Mouse (Mus musculus): ENCODE measurements around the gene Cep350. TPM values are rescaled to one million over a fixed set of nuclear protein-coding genes. Genes with fewer than 3 reads are reported as not detected.

Gene Cep350
- polyA plus RNA-seq, 1 experiment: 6.2 TPM

DNA sequence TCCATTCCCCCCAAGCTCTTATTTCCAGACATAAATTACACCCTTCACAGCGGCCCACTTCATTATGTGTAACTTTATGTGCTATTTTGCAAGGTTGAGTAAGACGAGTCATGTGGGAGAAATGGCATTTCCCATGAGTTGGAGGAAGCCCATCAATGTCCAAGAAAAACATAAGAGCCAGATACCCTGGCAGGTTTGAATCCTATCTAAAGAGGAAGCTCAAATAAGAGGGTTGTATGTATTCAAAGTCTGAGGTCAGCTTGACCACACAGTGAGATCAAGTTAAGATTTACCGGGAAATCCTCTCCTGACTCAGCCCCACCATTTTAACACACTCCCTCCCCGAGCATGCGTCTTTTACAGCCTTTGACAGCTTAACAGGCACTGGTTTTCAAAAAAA lies 128.8 kb downstream of the Cep350 start:
- 53% methylated on average over 5 of the region's 5 CpGs for WGBS
- Histone ChIP-seq H3K4me3 (replicated peaks; ENCODE audit: extremely low read depth, low read depth, low read length) (no peak overlapping the region), H3K4me1 (ENCODE audit: control insufficient read depth, insufficient read depth, low read length) (peaks cover 3% of the 10 kb centered on the region; the same call in 1 of the 2 replicates)
- TF ChIP-seq POLR2A (IDR thresholded peaks at IDR 0.05; ENCODE audit: borderline replicate concordance, extremely low read depth, low read depth, low read length) (no peak), CTCF (IDR thresholded peaks at IDR 0.05; ENCODE audit: insufficient read depth, low read length) (no peak)
- no peak for DNase-seq

DNA sequence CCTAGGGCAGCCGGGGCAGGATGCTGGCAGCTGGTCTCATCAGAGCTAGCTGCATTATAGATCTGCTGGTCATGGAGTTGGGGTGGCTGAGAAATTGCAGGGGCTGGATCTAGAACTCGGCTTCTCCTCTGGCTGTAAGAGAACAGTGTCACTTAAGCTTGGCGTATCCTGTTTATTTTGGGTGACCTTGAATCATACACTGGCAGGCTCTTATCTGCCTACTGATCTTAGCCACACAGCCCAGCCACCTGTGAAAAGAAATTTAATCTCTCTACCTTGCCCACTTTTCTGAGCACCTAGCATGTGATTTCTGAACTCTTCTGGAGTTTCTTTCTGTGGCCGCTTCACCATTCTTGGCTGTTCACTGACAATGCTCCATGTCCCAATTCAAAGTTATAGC lies 129.5 kb downstream of the Cep350 start:
- no peak overlapping the region for H3K4me3 ChIP-seq (replicated peaks; ENCODE audit: extremely low read depth, low read depth, low read length)
- 43% methylated on average over 4 of the region's 4 CpGs for WGBS
- H3K4me1 ChIP-seq (ENCODE audit: control insufficient read depth, insufficient read depth, low read length): peaks cover 3% of the 10 kb centered on the region; the same call in 1 of the 2 replicates
- TF ChIP-seq POLR2A (IDR thresholded peaks at IDR 0.05; ENCODE audit: borderline replicate concordance, extremely low read depth, low read depth, low read length): no peak
- no peak for TF ChIP-seq CTCF (IDR thresholded peaks at IDR 0.05; ENCODE audit: insufficient read depth, low read length)
- DNase-seq: no peak

DNA sequence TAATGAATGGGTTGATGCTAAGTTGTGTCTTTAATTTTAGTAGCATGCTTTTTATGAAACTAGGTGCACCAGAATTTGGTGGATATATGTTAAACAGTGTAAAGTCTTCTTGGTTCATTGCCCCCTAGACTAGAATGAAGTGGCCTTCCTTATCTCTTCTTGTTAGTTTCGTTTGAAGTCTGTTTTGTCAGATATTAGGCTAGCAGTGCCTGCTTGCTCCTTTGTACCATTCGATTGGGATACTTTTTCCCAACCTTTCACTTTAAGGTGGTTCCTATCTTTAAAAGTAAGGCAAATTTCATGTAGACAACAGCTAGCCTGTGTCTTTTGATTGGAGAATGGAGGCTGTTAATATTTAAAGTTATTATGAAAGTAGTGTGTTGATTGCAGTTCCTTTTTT lies 137.4 kb downstream of the Cep350 start:
- no peak for DNase-seq
- no peak overlapping the region for H3K4me3 ChIP-seq (replicated peaks; ENCODE audit: extremely low read depth, low read depth, low read length)
- no peaks in the 10 kb centered on the region for H3K4me1 ChIP-seq (ENCODE audit: control insufficient read depth, insufficient read depth, low read length)
- WGBS: 59% methylated on average over 2 of the region's 2 CpGs
- TF ChIP-seq POLR2A (IDR thresholded peaks at IDR 0.05; ENCODE audit: borderline replicate concordance, extremely low read depth, low read depth, low read length): no peak
- TF ChIP-seq CTCF (IDR thresholded peaks at IDR 0.05; ENCODE audit: insufficient read depth, low read length): no peak

DNA sequence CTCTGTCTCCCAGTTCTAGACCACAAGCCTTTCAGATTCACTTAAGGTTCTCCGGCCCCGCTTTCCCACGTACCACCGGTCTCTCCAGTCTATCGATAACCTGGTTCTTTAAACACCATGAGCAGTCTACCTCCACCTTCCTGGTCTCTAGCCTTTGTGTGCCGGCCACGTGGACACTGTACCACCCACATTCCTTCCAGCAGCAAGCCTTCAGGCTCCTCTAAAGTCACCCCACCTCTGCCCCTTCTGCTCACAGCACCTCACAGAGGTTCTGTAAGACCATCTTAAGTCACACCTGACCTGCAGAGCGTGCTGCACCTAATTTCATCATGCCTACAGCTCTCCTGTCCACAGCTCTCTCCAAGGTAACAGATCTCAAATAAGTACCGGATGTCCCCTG lies 139.4 kb downstream of the Cep350 start:
- no peak for DNase-seq
- Histone ChIP-seq H3K4me1 (ENCODE audit: control insufficient read depth, insufficient read depth, low read length) (no peaks in the 10 kb centered on the region), H3K4me3 (replicated peaks; ENCODE audit: extremely low read depth, low read depth, low read length) (no peak overlapping the region)
- no peak for TF ChIP-seq CTCF (IDR thresholded peaks at IDR 0.05; ENCODE audit: insufficient read depth, low read length)
- TF ChIP-seq POLR2A (IDR thresholded peaks at IDR 0.05; ENCODE audit: borderline replicate concordance, extremely low read depth, low read depth, low read length): no peak
- WGBS: 84% methylated on average over 9 of the region's 9 CpGs

DNA sequence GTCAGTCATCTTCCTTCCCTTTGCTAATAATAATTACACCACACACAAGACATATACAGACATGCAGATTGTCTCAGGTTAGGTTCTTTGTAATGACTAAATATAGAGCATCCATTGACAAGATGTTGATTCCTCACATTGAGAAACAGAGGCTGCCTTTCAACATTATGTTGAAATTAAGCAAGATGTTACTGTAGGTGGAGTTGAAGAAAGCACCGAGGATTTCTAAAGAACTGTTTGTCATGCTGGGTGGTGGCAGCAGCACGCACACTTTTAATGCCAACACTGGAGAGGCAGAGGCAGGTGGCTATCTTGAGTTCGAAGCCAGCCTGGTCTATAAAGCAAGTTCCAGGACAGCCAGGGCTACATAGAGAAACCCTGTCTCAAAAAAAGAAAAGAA lies 141.1 kb downstream of the Cep350 start:
- Histone ChIP-seq H3K4me3 (replicated peaks; ENCODE audit: extremely low read depth, low read depth, low read length) (no peak overlapping the region), H3K4me1 (ENCODE audit: control insufficient read depth, insufficient read depth, low read length) (no peaks in the 10 kb centered on the region)
- TF ChIP-seq POLR2A (IDR thresholded peaks at IDR 0.05; ENCODE audit: borderline replicate concordance, extremely low read depth, low read depth, low read length): no peak
- TF ChIP-seq CTCF (IDR thresholded peaks at IDR 0.05; ENCODE audit: insufficient read depth, low read length): no peak
- DNase-seq: no peak
- 84% methylated on average over 3 of the region's 3 CpGs for WGBS

DNA sequence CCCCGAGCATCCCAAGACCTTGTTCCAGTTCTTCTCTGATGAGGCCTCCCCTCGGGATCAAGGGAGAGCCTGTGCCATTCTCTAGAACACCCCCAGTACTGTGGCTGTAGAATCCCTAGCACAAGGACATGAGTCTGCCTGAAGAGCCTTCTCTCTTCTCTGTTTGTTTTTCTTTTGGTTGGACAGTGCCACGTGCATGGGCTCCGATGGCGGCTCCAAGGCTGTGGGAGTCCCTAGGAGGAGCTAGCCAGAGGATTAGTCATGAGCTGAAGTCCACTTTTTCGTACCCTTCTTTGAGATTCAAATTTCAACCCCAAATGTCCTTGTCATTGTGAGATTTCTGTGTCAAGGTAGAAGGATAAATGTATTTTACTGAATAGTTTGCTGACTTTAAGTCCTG lies 142.2 kb downstream of the Cep350 start:
- no peak for DNase-seq
- 63% methylated on average over 6 of the region's 6 CpGs for WGBS

DNA sequence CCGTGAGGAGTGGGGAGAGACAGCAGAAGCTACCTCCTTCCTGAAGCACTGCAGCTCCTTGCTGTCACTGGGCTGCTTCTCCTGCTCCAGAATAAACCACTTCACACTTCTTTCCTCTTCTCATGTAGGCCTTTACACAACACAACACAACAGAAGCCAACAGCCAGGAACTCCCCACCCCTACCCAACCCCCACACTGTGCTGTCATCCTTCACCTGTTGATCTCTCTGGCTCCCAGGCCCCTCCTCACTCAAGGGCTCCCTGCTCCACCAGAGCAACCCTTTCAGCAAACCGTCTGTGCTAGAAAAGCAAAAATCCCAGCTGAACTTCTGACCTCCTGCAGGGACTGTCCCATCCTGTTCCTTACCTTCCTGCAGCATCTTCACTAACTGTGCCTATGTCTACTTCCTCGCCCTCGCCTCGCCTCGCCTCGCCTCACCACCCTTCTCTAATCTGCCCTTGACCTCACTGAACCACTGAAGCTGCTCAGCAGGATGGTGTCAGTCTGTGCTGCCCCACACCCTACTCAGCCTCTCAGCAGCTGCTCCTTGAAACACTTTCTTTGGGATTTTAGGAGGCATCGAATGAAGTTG lies 145.3 kb downstream of the Cep350 start:
- DNase-seq: no peak
- Histone ChIP-seq H3K4me3 (replicated peaks; ENCODE audit: extremely low read depth, low read depth, low read length) (no peak overlapping the region), H3K4me1 (ENCODE audit: control insufficient read depth, insufficient read depth, low read length) (no peaks in the 10 kb centered on the region)
- TF ChIP-seq CTCF (IDR thresholded peaks at IDR 0.05; ENCODE audit: insufficient read depth, low read length): no peak
- TF ChIP-seq POLR2A (IDR thresholded peaks at IDR 0.05; ENCODE audit: borderline replicate concordance, extremely low read depth, low read depth, low read length): no peak
- 59% methylated on average over 8 of the region's 8 CpGs for WGBS

More for the DNA sequence above, 142.2 kb downstream of the Cep350 start:
- TF ChIP-seq POLR2A (IDR thresholded peaks at IDR 0.05; ENCODE audit: borderline replicate concordance, extremely low read depth, low read depth, low read length) (no peak), CTCF (IDR thresholded peaks at IDR 0.05; ENCODE audit: insufficient read depth, low read length) (no peak)
- Histone ChIP-seq H3K4me1 (ENCODE audit: control insufficient read depth, insufficient read depth, low read length) (no peaks in the 10 kb centered on the region), H3K4me3 (replicated peaks; ENCODE audit: extremely low read depth, low read depth, low read length) (no peak overlapping the region)

DNA sequence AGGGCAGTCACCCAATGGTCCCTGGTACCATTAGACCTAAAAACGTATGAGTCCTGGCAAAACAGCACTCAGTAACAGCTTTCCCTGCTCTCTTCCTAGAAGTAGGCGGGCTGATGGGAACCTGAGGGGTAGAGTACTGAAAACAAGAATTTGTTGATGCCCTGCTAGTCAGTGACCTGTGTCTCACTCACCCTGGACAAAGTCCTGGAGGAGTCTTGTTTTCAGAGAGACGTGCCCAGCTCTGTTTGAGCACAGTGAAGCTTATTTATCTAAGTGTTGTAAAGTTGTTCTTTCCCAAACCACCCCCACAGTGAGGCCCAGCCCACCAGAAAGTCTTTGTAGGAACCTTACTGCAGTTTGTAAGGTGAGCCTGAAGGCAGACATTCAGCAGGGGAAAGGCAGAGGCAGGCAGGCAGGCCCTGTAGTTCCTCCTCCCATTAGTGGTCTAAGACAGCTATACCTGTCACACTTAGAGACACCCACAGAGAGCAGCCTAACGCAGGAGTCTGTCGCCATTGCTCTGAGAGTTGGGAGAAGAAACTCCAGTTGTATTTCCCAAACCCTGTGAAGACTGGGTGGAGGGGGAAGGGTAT lies 146.2 kb downstream of the Cep350 start:
- H3K4me1 ChIP-seq (ENCODE audit: control insufficient read depth, insufficient read depth, low read length): no peaks in the 10 kb centered on the region
- TF ChIP-seq CTCF (IDR thresholded peaks at IDR 0.05; ENCODE audit: insufficient read depth, low read length): no peak
- TF ChIP-seq POLR2A (IDR thresholded peaks at IDR 0.05; ENCODE audit: borderline replicate concordance, extremely low read depth, low read depth, low read length): no peak
- WGBS: 62% methylated on average over 5 of the region's 5 CpGs
- no peak for DNase-seq
- H3K4me3 ChIP-seq (replicated peaks; ENCODE audit: extremely low read depth, low read depth, low read length): no peak overlapping the region

DNA sequence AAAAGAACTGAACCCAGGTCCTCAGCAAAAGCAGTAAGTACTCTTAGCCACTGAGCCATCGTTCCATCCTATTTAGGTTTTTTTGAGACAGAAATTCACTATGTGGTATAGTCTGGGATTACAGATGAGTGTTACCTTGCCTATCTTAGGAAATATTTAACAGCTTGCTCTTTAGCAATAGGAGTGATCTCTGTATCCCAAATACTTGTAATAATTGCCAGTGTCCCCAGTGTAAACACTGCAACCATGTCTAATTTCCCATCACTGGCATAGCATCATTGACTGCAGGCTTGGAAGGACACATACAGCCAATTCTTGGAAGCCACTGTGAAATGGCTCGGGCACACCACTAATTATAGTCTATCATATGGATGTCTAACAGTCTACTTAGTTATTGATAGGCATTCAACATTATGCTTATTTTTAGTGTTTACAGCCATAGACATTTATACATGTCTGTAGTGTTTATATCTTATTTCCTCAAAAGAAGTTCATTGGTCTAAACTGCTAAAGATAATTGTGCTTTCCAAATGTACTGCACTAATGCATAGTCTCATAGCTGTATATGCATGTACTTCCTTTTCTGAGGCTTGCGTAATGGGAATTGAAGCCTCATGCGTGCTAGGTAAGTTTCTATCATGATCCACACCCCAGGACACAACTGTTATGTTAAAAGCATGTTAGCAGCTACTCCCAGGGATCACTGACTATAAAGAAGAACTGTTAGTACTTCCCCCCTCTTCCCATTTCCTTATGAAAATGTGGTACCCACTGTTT lies 146.9 kb downstream of the Cep350 start:
- no peak for DNase-seq
- Histone ChIP-seq H3K4me3 (replicated peaks; ENCODE audit: extremely low read depth, low read depth, low read length) (no peak overlapping the region), H3K4me1 (ENCODE audit: control insufficient read depth, insufficient read depth, low read length) (no peaks in the 10 kb centered on the region)
- TF ChIP-seq POLR2A (IDR thresholded peaks at IDR 0.05; ENCODE audit: borderline replicate concordance, extremely low read depth, low read depth, low read length) (no peak), CTCF (IDR thresholded peaks at IDR 0.05; ENCODE audit: insufficient read depth, low read length) (no peak)
- 77% methylated on average over 4 of the region's 4 CpGs for WGBS
